Mouse (Mus musculus): ENCODE data around the gene Gm9046.
A peak's percentile ranks its signal among the peaks of the same experiment; 100 is the strongest.
"Not testable (repeated sequence)": the region's sequence is repeated elsewhere in the genome, so short reads cannot be mapped to it uniquely, and the experiment has no call there.

Gene Gm9046

DNA sequence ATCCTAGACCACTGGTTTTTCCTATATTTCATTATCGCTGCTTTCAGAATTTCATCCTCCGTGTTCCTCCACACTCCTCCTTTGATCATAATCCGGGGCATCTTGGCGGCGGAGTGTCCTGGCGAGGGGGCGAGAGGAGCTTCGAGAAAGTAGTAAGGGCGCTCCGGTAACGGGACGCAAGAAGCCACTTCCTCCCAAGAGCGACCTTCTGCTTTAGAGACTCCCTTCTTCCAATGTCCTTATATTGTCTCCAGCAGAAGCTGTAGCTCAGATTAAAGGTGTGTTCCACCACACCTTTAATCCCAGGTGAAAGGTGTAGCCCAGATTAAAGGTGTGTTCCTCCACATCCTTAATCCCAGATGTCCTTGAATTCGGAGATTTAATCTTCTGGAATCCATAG is at the start of gene Gm9046:
Gene Gm9046 (minus strand): TSS at position 101 of the 400 bp plus-strand sequence.
- DNase-seq (ENCODE audit: low spot score in 2 of 2), result not testable (repeated sequence)

DNA sequence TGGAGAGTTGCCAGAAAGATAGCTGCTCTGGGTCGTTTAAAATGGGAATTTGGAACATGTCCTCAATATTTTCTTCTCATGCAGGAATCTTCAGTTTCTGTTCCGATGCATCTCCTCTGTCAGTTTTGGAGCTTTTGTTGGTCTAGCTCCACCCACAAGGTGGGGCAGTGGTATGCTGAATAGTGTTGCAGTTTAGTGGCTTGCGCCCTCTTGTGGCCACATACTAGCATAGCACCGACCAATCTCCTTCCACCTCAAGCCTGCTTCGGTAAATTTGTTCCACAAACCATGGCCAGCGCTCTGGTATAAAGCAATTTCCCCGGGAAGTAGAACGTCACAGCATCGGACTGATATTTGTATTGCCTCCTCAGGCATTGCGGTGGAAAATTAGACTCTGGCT is 27.4 kb upstream of the Gm9046 start:
- peak; percentile 40 to 82 for DNase-seq (ENCODE audit: low spot score in 2 of 2)

DNA sequence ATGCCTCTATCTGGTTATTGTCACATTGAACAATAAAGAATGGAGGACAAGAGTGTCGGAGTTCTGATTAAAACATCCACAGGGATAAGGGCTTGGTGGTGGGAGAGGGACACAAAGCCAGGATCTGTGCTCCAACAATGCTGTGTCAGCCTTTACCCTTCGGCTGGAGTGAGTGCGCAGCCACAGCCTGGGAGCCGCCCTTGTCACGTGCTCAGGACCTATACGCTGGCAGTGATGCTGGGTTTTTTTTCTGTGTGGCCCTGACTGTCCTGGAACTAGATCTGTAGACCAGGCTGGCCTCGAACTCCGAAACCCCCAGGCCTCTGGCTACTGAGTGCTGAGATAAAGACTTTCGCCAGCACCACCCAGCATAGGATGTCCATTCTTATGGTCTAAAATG is 26.5 kb upstream of the Gm9046 start:
- DNase-seq (ENCODE audit: low spot score in 2 of 2), result no peak

DNA sequence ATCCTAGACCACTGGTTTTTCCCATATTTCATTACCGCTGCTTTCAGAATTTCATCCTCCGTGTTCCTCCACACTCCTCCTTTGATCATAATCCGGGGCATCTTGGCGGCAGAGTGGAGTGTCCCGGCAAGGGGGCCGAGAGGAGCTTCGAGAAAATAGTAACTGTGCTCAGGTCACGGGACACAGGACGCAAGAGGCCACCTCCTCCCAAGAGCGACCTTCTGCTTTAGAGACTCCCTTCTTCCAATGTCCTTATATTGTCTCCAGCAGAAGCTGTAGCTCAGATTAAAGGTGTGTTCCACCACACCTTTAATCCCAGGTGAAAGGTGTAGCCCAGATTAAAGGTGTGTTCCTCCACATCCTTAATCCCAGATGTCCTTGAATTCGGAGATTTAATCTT is 10.9 kb upstream of the Gm9046 start, which contains the start of gene Gm9049:
Gene Gm9049 (minus strand): TSS at position 101 of the 400 bp plus-strand sequence.
- DNase-seq (ENCODE audit: low spot score in 2 of 2), result not testable (repeated sequence)

DNA sequence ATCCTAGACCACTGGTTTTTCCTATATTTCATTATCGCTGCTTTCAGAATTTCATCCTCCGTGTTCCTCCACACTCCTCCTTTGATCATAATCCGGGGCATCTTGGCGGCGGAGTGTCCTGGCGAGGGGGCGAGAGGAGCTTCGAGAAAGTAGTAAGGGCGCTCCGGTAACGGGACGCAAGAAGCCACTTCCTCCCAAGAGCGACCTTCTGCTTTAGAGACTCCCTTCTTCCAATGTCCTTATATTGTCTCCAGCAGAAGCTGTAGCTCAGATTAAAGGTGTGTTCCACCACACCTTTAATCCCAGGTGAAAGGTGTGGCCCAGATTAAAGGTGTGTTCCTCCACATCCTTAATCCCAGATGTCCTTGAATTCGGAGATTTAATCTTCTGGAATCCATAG is 5.5 kb upstream of the Gm9046 start, which contains the start of gene Gm9048:
Gene Gm9048 (minus strand): TSS at position 101 of the 400 bp plus-strand sequence.
- not testable (repeated sequence) for DNase-seq (ENCODE audit: low spot score in 2 of 2)

DNA sequence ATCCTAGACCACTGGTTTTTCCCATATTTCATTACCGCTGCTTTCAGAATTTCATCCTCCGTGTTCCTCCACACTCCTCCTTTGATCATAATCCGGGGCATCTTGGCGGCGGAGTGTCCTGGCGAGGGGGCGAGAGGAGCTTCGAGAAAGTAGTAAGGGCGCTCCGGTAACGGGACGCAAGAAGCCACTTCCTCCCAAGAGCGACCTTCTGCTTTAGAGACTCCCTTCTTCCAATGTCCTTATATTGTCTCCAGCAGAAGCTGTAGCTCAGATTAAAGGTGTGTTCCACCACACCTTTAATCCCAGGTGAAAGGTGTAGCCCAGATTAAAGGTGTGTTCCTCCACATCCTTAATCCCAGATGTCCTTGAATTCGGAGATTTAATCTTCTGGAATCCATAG is 5.3 kb downstream of the Gm9046 start, which contains the start of gene Gm9045:
Gene Gm9045 (minus strand): TSS at position 101 of the 400 bp plus-strand sequence.
- DNase-seq (ENCODE audit: low spot score in 2 of 2), result not testable (repeated sequence)

DNA sequence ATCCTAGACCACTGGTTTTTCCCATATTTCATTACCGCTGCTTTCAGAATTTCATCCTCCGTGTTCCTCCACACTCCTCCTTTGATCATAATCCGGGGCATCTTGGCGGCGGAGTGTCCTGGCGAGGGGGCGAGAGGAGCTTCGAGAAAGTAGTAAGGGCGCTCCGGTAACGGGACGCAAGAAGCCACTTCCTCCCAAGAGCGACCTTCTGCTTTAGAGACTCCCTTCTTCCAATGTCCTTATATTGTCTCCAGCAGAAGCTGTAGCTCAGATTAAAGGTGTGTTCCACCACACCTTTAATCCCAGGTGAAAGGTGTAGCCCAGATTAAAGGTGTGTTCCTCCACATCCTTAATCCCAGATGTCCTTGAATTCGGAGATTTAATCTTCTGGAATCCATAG is 10.7 kb downstream of the Gm9046 start, which contains the start of gene Gm9044:
Gene Gm9044 (minus strand): TSS at position 101 of the 400 bp plus-strand sequence.
- not testable (repeated sequence) for DNase-seq (ENCODE audit: low spot score in 2 of 2)

DNA sequence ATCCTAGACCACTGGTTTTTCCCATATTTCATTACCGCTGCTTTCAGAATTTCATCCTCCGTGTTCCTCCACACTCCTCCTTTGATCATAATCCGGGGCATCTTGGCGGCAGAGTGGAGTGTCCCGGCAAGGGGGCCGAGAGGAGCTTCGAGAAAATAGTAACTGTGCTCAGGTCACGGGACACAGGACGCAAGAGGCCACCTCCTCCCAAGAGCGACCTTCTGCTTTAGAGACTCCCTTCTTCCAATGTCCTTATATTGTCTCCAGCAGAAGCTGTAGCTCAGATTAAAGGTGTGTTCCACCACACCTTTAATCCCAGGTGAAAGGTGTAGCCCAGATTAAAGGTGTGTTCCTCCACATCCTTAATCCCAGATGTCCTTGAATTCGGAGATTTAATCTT is 16.2 kb downstream of the Gm9046 start, which contains the start of gene Gm9040:
Gene Gm9040 (minus strand): TSS at position 101 of the 400 bp plus-strand sequence.
- DNase-seq (ENCODE audit: low spot score in 2 of 2), result not testable (repeated sequence)

DNA sequence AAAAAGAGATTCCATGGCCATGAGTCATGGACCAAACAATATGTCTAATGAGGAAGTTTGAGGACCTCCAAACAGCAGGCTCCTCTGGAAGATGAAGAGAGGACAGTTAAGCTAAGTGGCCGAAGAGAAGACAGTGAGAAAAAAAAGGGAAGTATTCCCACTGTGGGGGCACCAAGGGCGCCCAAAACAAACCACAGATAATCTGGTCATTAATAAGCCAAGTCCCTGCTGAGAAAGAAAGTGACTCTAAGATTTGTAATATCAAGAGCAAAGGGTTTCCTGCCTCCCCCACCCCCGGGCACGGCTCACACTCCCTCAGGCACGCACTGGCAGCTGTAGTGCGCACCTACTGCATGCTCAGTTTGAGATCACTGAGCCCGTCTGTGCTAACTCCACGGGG is 24.0 kb downstream of the Gm9046 start:
- DNase-seq (ENCODE audit: low spot score in 2 of 2), result no peak

DNA sequence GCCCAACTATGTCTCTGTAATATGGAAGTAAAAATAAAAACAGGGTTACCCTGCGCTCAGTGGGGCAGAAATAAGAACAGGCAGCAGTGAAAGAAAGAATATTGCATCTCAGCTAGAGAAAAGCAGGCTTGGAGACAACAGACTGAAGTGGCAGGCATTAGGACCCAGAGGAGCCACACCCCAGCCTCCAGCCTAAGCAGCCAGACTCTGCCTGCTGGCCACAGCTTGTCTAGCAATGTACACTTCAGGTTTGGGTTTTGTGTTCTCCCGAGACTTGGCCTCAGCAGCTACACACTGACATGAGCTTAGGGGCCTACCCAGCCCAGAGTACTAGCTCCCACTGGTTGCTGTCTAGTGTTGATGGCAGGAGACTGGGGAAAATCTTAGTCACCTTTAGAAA is 40.9 kb downstream of the Gm9046 start:
- DNase-seq (ENCODE audit: low spot score in 2 of 2), result not testable (repeated sequence)

DNA sequence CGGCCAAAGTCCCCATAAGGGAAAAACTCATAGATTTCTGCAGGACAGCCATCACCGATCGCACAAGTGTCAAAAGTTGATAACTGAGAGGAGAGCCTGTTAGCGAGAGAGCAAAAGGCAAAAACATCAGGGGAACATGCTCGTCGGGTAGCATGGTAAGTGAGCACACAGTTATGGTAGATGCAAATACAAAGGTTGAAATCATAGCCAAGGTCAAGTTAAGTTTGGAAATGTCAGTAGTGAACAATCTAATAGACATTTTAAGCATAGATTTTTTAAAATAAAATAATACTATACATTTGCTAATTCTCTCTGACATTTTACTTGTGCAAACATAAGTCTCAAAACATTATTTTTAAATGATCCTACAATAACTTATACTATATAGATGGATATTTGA is 48.1 kb downstream of the Gm9046 start, which contains the start of gene Iltifb:
Gene Iltifb (minus strand): TSS at position 101 of the 400 bp plus-strand sequence.
- DNase-seq (ENCODE audit: low spot score in 2 of 2), result no peak
